Mouse (Mus musculus) embryo, embryonic 10.5 days (tissue): ENCODE measurements at regions not wholly inside any gene's neighbourhood (a gene's known extent, or its start where the extent isn't known, plus 50 kb on each side); places are given as distances from the start of the nearest gene placed in this dataset.

Experiments
- DNase-seq: peaks from one replicate; pipeline ENCODE4 v3.0.0-alpha.2; 2015; ENCODE audit warnings: low spot score

GRCm38 (mm10) chr6:31197631-31198338 lies 200.8 kb upstream of the Mkln1 start:
- peak; percentile 31 for DNase-seq

- no peak for DNase-seq
Measured at GRCm38 (mm10) chr6:31198340-31198739, 200.2 kb upstream of the Mkln1 start.

- DNase-seq, result no peak
Measured at GRCm38 (mm10) chr6:31200705-31201104, 197.8 kb upstream of the Mkln1 start.

GRCm38 (mm10) chr6:31201375-31201972 lies 197.1 kb upstream of the Mkln1 start:
- no peak for DNase-seq

GRCm38 (mm10) chr6:31202594-31202993 lies 195.9 kb upstream of the Mkln1 start:
- DNase-seq, result no peak

- no peak for DNase-seq
Measured at GRCm38 (mm10) chr6:31204434-31204833, 194.1 kb upstream of the Mkln1 start.

GRCm38 (mm10) chr6:31204839-31205238 lies 193.7 kb upstream of the Mkln1 start:
- no peak for DNase-seq

GRCm38 (mm10) chr6:31206106-31206505 lies 192.4 kb upstream of the Mkln1 start:
- no peak for DNase-seq

GRCm38 (mm10) chr6:31207231-31207630 lies 191.3 kb upstream of the Mkln1 start:
- DNase-seq, result no peak

GRCm38 (mm10) chr6:31208224-31208623 lies 190.3 kb upstream of the Mkln1 start:
- DNase-seq, result no peak

GRCm38 (mm10) chr6:31209411-31210139 lies 189.0 kb upstream of the Mkln1 start:
- DNase-seq, result no peak

GRCm38 (mm10) chr6:31210209-31210714 lies 188.3 kb upstream of the Mkln1 start:
- no peak for DNase-seq

- no peak for DNase-seq
Measured at GRCm38 (mm10) chr6:31211091-31211490, 187.4 kb upstream of the Mkln1 start.

GRCm38 (mm10) chr6:31211616-31212015 lies 186.9 kb upstream of the Mkln1 start:
- DNase-seq, result no peak

- no peak for DNase-seq
Measured at GRCm38 (mm10) chr6:31212080-31212479, 186.5 kb upstream of the Mkln1 start.

GRCm38 (mm10) chr6:31212694-31213093 lies 185.8 kb upstream of the Mkln1 start:
- DNase-seq, result no peak

- no peak for DNase-seq
Measured at GRCm38 (mm10) chr6:31213161-31213560, 185.4 kb upstream of the Mkln1 start.

GRCm38 (mm10) chr6:31215661-31216060 lies 182.9 kb upstream of the Mkln1 start:
- no peak for DNase-seq

GRCm38 (mm10) chr6:31216206-31217059 lies 182.1 kb upstream of the Mkln1 start:
- DNase-seq, result peak; percentile 65

- DNase-seq, result peak; percentile 15
Measured at GRCm38 (mm10) chr6:31217060-31217541, 181.4 kb upstream of the Mkln1 start.

- DNase-seq, result peak; percentile 59
Measured at GRCm38 (mm10) chr6:31217641-31218138, 180.8 kb upstream of the Mkln1 start.
